Mouse (Mus musculus): ENCODE data around the gene Hoxa1. TPM values are rescaled to one million over a fixed set of nuclear protein-coding genes. Genes with fewer than 3 reads are reported as not detected.

Gene Hoxa1
- polyA plus RNA-seq, 2 experiments, result 0.33 to 0.47 TPM

DNA sequence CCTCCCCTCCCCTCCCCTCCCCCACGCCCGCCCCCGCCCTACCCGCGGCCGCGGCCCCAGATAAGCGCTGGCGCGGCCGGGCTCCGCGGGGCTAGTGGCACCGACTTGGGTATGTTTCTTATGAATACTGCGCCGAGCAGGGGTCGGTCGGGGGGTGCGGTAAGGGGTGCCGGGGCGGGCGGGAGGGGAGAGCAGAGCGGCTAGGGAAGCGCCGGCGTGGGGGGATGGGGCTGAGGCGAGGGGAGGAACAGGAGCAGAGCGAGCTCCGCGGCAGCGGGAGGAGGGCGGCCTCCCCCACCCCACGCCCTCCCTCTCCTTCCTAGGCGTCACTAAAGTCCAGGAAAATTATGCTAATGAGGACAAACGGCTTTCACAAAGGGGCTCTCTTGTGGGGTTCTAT is 17.7 kb upstream of the Hoxa1 start:
- Histone ChIP-seq H3K9me3 (ENCODE audit: control insufficient read depth, low read length) (no peaks in the 10 kb centered on the region), H3K4me2 (ENCODE audit: low read depth) (no peak overlapping the region; the same call in 1 of the 2 replicates), H3K27ac (no peak overlapping the region), H3K36me3 (replicated peaks; ENCODE audit: control insufficient read depth, insufficient read depth, low read depth) (no peaks in the 10 kb centered on the region), H3K9ac (replicated peaks) (no peak overlapping the region), H3K27me3 (ENCODE audit: control insufficient read depth, insufficient read depth, low read length) (peaks cover 97% of the 10 kb centered on the region), H3K4me1 (replicated peaks; ENCODE audit: control insufficient read depth in 2 of 2, insufficient read depth in 2 of 2, low read length in 1 of 2) (no peaks in the 10 kb centered on the region), H3K4me3 (ENCODE audit: insufficient read depth in 1 of 2, low read depth in 2 of 2, low read length in 2 of 2) (peak overlapping the region in 1 of 2 experiments; percentile 21; a peak in 1 of 4 replicates)
- ATAC-seq (ENCODE audit: insufficient read depth) (no peak), DNase-seq (ENCODE audit: low read depth in 3 of 3, low spot score in 3 of 3) (no peak)
- TF ChIP-seq EP300 (IDR thresholded peaks at IDR 0.05; ENCODE audit: low read depth), result no peak
- TF ChIP-seq CTCF (IDR thresholded peaks at IDR 0.05; ENCODE audit: low read depth), result no peak
- 1% methylated on average over 20 of the region's 35 CpGs for WGBS (ENCODE audit: insufficient replicate concordance)

DNA sequence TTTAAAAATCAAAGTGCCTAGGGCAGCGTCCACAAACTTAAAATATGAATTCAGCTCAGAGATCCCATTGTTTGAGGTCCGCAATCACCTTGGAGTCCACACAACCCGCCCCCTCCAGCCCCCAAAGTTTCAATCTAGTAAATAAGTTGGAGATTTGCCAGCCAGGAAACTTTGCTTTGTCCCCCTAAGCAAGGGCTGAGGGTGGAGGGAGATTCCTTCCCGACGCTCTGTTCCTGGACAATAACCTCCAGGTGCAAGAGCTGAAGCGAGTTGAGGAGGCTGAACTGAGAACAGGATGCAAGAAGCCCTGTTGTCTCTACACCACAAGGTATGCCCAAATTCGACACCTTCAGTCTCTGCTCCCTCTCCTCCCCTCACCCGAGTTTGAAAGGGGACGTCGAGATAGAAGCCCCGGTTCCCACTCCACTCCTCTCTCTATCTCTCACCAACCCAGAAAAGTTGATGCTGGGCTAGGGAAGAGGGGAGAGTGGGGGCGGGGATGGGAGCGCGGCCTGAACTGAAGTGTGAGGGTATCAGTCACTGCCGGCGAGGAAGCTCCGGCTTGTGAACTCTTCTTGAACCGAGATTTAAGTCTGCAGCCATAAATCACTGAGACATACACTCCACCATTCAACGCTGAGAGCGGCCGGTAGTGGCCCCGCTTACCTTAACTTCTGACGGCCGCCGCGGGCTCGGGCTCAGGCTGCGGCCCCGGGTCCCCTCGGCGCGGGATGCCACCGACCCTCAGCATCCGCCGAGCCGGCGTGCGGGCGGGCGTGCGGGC is 17.0 kb upstream of the Hoxa1 start:
- Histone ChIP-seq H3K9me3 (ENCODE audit: control insufficient read depth, low read length) (no peaks in the 10 kb centered on the region), H3K4me2 (ENCODE audit: low read depth) (peak overlapping the region; percentile 2), H3K4me3 (ENCODE audit: insufficient read depth in 1 of 2, low read depth in 2 of 2, low read length in 2 of 2) (peak overlapping the region; percentile 21 to 41), H3K27ac (no peak overlapping the region), H3K4me1 (replicated peaks; ENCODE audit: control insufficient read depth in 2 of 2, insufficient read depth in 2 of 2, low read length in 1 of 2) (no peaks in the 10 kb centered on the region), H3K9ac (replicated peaks) (no peak overlapping the region), H3K36me3 (replicated peaks; ENCODE audit: control insufficient read depth, insufficient read depth, low read depth) (no peaks in the 10 kb centered on the region), H3K27me3 (ENCODE audit: control insufficient read depth, insufficient read depth, low read length) (peaks cover 100% of the 10 kb centered on the region)
- no peak for TF ChIP-seq CTCF (IDR thresholded peaks at IDR 0.05; ENCODE audit: low read depth)
- TF ChIP-seq EP300 (IDR thresholded peaks at IDR 0.05; ENCODE audit: low read depth), result no peak
- no peak for ATAC-seq (ENCODE audit: insufficient read depth)
- 3% methylated on average over 41 of the region's 41 CpGs for WGBS (ENCODE audit: insufficient replicate concordance)
- DNase-seq (ENCODE audit: low read depth in 3 of 3, low spot score in 3 of 3), result no peak

DNA sequence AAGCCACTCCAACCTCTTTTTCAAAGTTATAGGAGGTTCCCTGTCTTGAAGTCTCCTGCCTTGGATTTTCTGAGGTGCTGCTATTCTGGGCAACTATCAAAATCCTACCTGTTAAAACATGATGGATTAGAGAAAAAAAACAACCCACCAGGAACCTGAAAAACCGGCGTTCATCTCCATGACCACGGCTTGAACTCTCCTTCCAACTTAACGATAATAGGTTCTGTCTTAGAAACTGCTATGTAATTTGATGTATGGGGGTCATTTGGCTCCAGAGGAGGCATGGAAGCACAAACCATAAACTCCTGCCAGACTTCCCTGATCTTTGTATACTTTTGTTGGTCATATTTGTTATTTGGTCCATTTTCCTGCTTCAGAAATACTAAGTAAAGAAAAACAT is 15.5 kb upstream of the Hoxa1 start:
- TF ChIP-seq CTCF (IDR thresholded peaks at IDR 0.05; ENCODE audit: low read depth), result no peak
- no peak for TF ChIP-seq EP300 (IDR thresholded peaks at IDR 0.05; ENCODE audit: low read depth)
- Histone ChIP-seq H3K27ac (no peak overlapping the region), H3K27me3 (ENCODE audit: control insufficient read depth, insufficient read depth, low read length) (peaks cover 98% of the 10 kb centered on the region), H3K4me2 (ENCODE audit: low read depth) (no peak overlapping the region), H3K9me3 (ENCODE audit: control insufficient read depth, low read length) (no peaks in the 10 kb centered on the region), H3K4me3 (ENCODE audit: insufficient read depth in 1 of 2, low read depth in 2 of 2, low read length in 2 of 2) (no peak overlapping the region), H3K36me3 (replicated peaks; ENCODE audit: control insufficient read depth, insufficient read depth, low read depth) (no peaks in the 10 kb centered on the region), H3K4me1 (replicated peaks; ENCODE audit: control insufficient read depth in 2 of 2, insufficient read depth in 2 of 2, low read length in 1 of 2) (no peaks in the 10 kb centered on the region), H3K9ac (replicated peaks) (no peak overlapping the region)
- 12% methylated on average over 4 of the region's 4 CpGs for WGBS (ENCODE audit: insufficient replicate concordance)
- DNase-seq (ENCODE audit: low read depth in 3 of 3, low spot score in 3 of 3), result no peak
- no peak for ATAC-seq (ENCODE audit: insufficient read depth)

DNA sequence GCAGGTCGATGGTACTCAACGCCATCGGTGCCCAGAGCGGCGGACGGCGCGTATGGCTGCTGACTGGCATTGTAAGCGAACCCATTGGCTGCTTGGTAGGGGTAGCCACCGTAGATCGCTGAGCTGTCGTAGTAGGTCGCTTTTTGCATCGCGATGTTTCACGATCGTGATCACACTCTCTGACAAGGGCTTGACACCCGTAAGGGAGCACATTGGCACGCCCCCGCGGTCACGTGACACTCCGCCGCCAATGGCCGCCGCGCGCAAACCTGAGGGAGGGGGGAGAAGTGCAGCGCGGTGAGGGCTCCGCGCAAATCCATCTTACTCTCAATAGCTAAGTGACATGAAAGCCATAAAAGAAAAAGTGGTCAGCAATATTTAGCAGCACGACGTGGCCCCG is 14.4 kb upstream of the Hoxa1 start:
- H3K9ac ChIP-seq (replicated peaks), result no peak overlapping the region
- no peak for TF ChIP-seq EP300 (IDR thresholded peaks at IDR 0.05; ENCODE audit: low read depth)
- no peak for TF ChIP-seq CTCF (IDR thresholded peaks at IDR 0.05; ENCODE audit: low read depth)
- peak overlapping the region; percentile 34 for H3K4me2 ChIP-seq (ENCODE audit: low read depth)
- H3K27me3 ChIP-seq (ENCODE audit: control insufficient read depth, insufficient read depth, low read length), result peaks cover 98% of the 10 kb centered on the region
- H3K27ac ChIP-seq, result no peak overlapping the region
- H3K4me1 ChIP-seq (replicated peaks; ENCODE audit: control insufficient read depth in 2 of 2, insufficient read depth in 2 of 2, low read length in 1 of 2), result no peaks in the 10 kb centered on the region
- DNase-seq (ENCODE audit: low read depth in 3 of 3, low spot score in 3 of 3) (peak in 1 of 3 experiments; percentile 10), ATAC-seq (ENCODE audit: insufficient read depth) (peak; percentile 15; the same call in 1 of the 2 replicates)
- H3K4me3 ChIP-seq (ENCODE audit: insufficient read depth in 1 of 2, low read depth in 2 of 2, low read length in 2 of 2), result no peak overlapping the region
- WGBS (ENCODE audit: insufficient replicate concordance), result 3% methylated on average over 35 of the region's 35 CpGs
- H3K36me3 ChIP-seq (replicated peaks; ENCODE audit: control insufficient read depth, insufficient read depth, low read depth), result no peaks in the 10 kb centered on the region
- no peaks in the 10 kb centered on the region for H3K9me3 ChIP-seq (ENCODE audit: control insufficient read depth, low read length)

DNA sequence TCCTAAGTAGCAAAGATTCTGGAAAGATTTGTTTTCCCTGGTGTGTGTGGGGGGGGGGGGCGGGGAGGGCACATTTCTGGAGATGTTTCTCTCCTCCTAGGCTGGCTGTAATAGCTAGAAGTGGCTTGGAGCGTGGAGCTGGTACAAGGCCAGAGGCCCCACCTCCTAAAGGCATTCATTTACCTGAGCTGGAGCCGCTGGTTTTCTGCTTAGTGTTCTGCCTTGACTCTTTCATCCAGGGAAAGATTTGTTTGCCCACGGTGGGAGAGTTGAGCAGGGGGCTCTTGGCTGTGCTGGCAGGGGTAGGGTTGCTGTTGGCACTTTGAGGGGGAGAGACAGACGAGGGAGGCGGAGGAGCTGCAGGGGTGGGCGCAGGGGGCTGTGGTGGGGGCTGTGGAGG is 13.8 kb upstream of the Hoxa1 start:
- no peak overlapping the region for H3K4me3 ChIP-seq (ENCODE audit: insufficient read depth in 1 of 2, low read depth in 2 of 2, low read length in 2 of 2)

More for the DNA sequence above, 13.8 kb upstream of the Hoxa1 start:
- Histone ChIP-seq H3K9ac (replicated peaks) (no peak overlapping the region), H3K27ac (no peak overlapping the region), H3K27me3 (ENCODE audit: control insufficient read depth, insufficient read depth, low read length) (peaks cover 98% of the 10 kb centered on the region), H3K36me3 (replicated peaks; ENCODE audit: control insufficient read depth, insufficient read depth, low read depth) (no peaks in the 10 kb centered on the region), H3K4me2 (ENCODE audit: low read depth) (no peak overlapping the region), H3K4me1 (replicated peaks; ENCODE audit: control insufficient read depth in 2 of 2, insufficient read depth in 2 of 2, low read length in 1 of 2) (no peaks in the 10 kb centered on the region), H3K9me3 (ENCODE audit: control insufficient read depth, low read length) (no peaks in the 10 kb centered on the region)
- ATAC-seq (ENCODE audit: insufficient read depth) (no peak), DNase-seq (ENCODE audit: low read depth in 3 of 3, low spot score in 3 of 3) (no peak)
- 30% methylated on average over 7 of the region's 7 CpGs for WGBS (ENCODE audit: insufficient replicate concordance)
- no peak for TF ChIP-seq CTCF (IDR thresholded peaks at IDR 0.05; ENCODE audit: low read depth)
- no peak for TF ChIP-seq EP300 (IDR thresholded peaks at IDR 0.05; ENCODE audit: low read depth)
